Mouse (Mus musculus): ENCODE measurements around the gene Gm49450. TPM values are rescaled to one million over a fixed set of nuclear protein-coding genes. Genes with fewer than 3 reads are reported as not detected.
A peak's percentile ranks its signal among the peaks of the same experiment; 100 is the strongest.

Gene Gm49450
- total and polyA plus RNA-seq, 2 experiments from 2014 or later = 78.3 TPM; not detected in 1

- Histone ChIP-seq H3K27me3 (ENCODE audit: control insufficient read depth, insufficient read depth, low read length) (peaks cover 63% of the 10 kb centered on the region), H3K4me2 (ENCODE audit: low read depth, low read length) (peak within 1 kb of the TSS; percentile 53), H3K4me3 (ENCODE audit: low read depth, low read length) (peak within 1 kb of the TSS; percentile 37), H3K9me3 (replicated peaks; ENCODE audit: control insufficient read depth, low read length) (no peaks in the 10 kb centered on the region), H3K4me1 (ENCODE audit: control insufficient read depth, insufficient read depth) (peaks cover 33% of the 10 kb centered on the region), H3K27ac (ENCODE audit: low read depth) (no peak within 1 kb of the TSS), H3K36me3 (replicated peaks; ENCODE audit: control insufficient read depth, insufficient read depth, low read length) (0 out of 2 replicates have a peak, but pooled peaks cover under 1% of the 10 kb centered on the region), H3K9ac (replicated peaks; ENCODE audit: low read depth, low read length) (0 out of 2 replicates have a peak within 1 kb of the TSS, but pooled peaks have one; percentile 17)
- no peak for TF ChIP-seq CTCF (IDR thresholded peaks at IDR 0.05; ENCODE audit: low read depth)
- no peak for TF ChIP-seq EP300 (IDR thresholded peaks at IDR 0.05; ENCODE audit: low read depth)
- DNase-seq (ENCODE audit: low spot score) (no peak), ATAC-seq (ENCODE audit: insufficient read depth, low read depth) (no peak)
- WGBS = 2% methylated on average over 38 of the region's 41 CpGs
Observed at GRCm38 (mm10) chr15:98897928-98898800, 55.2 kb downstream of the Gm49450 start, which contains the start of gene Dhh. Gene Dhh, minus strand, starts transcription at chr15:98898540.

GRCm38 (mm10) chr15:98897495-98897894 lies 55.9 kb downstream of the Gm49450 start:
- H3K9ac ChIP-seq (replicated peaks; ENCODE audit: low read depth, low read length) = no peak overlapping the region

GRCm38 (mm10) chr15:98895635-98896589 lies 57.4 kb downstream of the Gm49450 start:
- peaks cover 65% of the 10 kb centered on the region for H3K27me3 ChIP-seq (ENCODE audit: control insufficient read depth, insufficient read depth, low read length)
- peak overlapping the region; percentile 42 for H3K4me3 ChIP-seq (ENCODE audit: low read depth, low read length)
- H3K36me3 ChIP-seq (replicated peaks; ENCODE audit: control insufficient read depth, insufficient read depth, low read length) = no peaks in the 10 kb centered on the region
- ATAC-seq (ENCODE audit: insufficient read depth, low read depth) (peak; percentile 16), DNase-seq (ENCODE audit: low spot score) (peak; percentile 59)
- H3K9me3 ChIP-seq (replicated peaks; ENCODE audit: control insufficient read depth, low read length) = no peaks in the 10 kb centered on the region
- peak overlapping the region; percentile 12; the same call in 1 of the 2 replicates for H3K9ac ChIP-seq (replicated peaks; ENCODE audit: low read depth, low read length)
- peak overlapping the region; percentile 32 for H3K27ac ChIP-seq (ENCODE audit: low read depth)
- H3K4me2 ChIP-seq (ENCODE audit: low read depth, low read length) = peak overlapping the region; percentile 60
- TF ChIP-seq CTCF (IDR thresholded peaks at IDR 0.05; ENCODE audit: low read depth) (no peak), EP300 (IDR thresholded peaks at IDR 0.05; ENCODE audit: low read depth) (no peak)
- H3K4me1 ChIP-seq (ENCODE audit: control insufficient read depth, insufficient read depth) = peaks cover 33% of the 10 kb centered on the region
- 6% methylated on average over 40 of the region's 41 CpGs for WGBS

More at GRCm38 (mm10) chr15:98897495-98897894, 55.9 kb downstream of the Gm49450 start:
- ATAC-seq (ENCODE audit: insufficient read depth, low read depth) (0 out of 2 replicates have a peak, but pooled peaks have one; percentile 15), DNase-seq (ENCODE audit: low spot score) (peak; percentile 30)
- no peak overlapping the region for H3K27ac ChIP-seq (ENCODE audit: low read depth)
- H3K9me3 ChIP-seq (replicated peaks; ENCODE audit: control insufficient read depth, low read length) = no peaks in the 10 kb centered on the region
- peaks cover 33% of the 10 kb centered on the region for H3K4me1 ChIP-seq (ENCODE audit: control insufficient read depth, insufficient read depth)
- H3K4me2 ChIP-seq (ENCODE audit: low read depth, low read length) = peak overlapping the region; percentile 53
- TF ChIP-seq CTCF (IDR thresholded peaks at IDR 0.05; ENCODE audit: low read depth) (no peak), EP300 (IDR thresholded peaks at IDR 0.05; ENCODE audit: low read depth) (no peak)
- peak overlapping the region; percentile 37 for H3K4me3 ChIP-seq (ENCODE audit: low read depth, low read length)
- no peaks in the 10 kb centered on the region for H3K36me3 ChIP-seq (replicated peaks; ENCODE audit: control insufficient read depth, insufficient read depth, low read length)
- 12% methylated on average over 10 of the region's 10 CpGs for WGBS
- peaks cover 65% of the 10 kb centered on the region for H3K27me3 ChIP-seq (ENCODE audit: control insufficient read depth, insufficient read depth, low read length)

- no peaks in the 10 kb centered on the region for H3K9me3 ChIP-seq (replicated peaks; ENCODE audit: control insufficient read depth, low read length)
- no peak overlapping the region for H3K27ac ChIP-seq (ENCODE audit: low read depth)
- H3K27me3 ChIP-seq (ENCODE audit: control insufficient read depth, insufficient read depth, low read length) = peaks cover 63% of the 10 kb centered on the region
- H3K4me1 ChIP-seq (ENCODE audit: control insufficient read depth, insufficient read depth) = peaks cover 33% of the 10 kb centered on the region
- no peaks in the 10 kb centered on the region for H3K36me3 ChIP-seq (replicated peaks; ENCODE audit: control insufficient read depth, insufficient read depth, low read length)
- H3K9ac ChIP-seq (replicated peaks; ENCODE audit: low read depth, low read length) = no peak overlapping the region
- no peak for TF ChIP-seq EP300 (IDR thresholded peaks at IDR 0.05; ENCODE audit: low read depth)
- TF ChIP-seq CTCF (IDR thresholded peaks at IDR 0.05; ENCODE audit: low read depth) = no peak
- ATAC-seq (ENCODE audit: insufficient read depth, low read depth) (no peak), DNase-seq (ENCODE audit: low spot score) (no peak)
- H3K4me3 ChIP-seq (ENCODE audit: low read depth, low read length) = peak overlapping the region; percentile 60
- H3K4me2 ChIP-seq (ENCODE audit: low read depth, low read length) = peak overlapping the region; percentile 95
- WGBS = 15% methylated on average over 38 of the region's 38 CpGs
Observed at GRCm38 (mm10) chr15:98894746-98895634, 58.4 kb downstream of the Gm49450 start.

All from heart, postnatal 0 days (tissue).